ENCODE assay signal across 8 mouse cellular contexts in genomic region chr11:61175778-61176177, GRCm38 (mm10). TPM values are rescaled to one million over a fixed set of nuclear protein-coding genes. Genes with fewer than 3 reads are reported as not detected.
DNase-seq lines count a peak whose midpoint lies in the region; ATAC-seq and TF ChIP-seq lines count a peak whose summit lies in the region.

No protein-coding gene starts in this region.

- peak overlapping the region; percentile 59 for H3K4me2 ChIP-seq in kidney, embryonic 15.5 days
- peak overlapping the region; percentile 48 for H3K4me2 ChIP-seq in embryonic facial prominence, embryonic 14.5 days (ENCODE audit: low read depth, low read length)
- H3K4me2 ChIP-seq in intestine, embryonic 15.5 days (replicated peaks) = peak overlapping the region; percentile 54
- H3K4me2 ChIP-seq in midbrain, postnatal 0 days (ENCODE audit: low read depth, low read length, poor library complexity, severe bottlenecking) = peak overlapping the region; percentile 26

- H3K36me3 ChIP-seq in kidney, embryonic 15.5 days = 0 out of 2 replicates have a peak, but pooled peaks cover 4% of the 10 kb centered on the region
- H3K36me3 ChIP-seq in embryonic facial prominence, embryonic 14.5 days (ENCODE audit: control insufficient read depth, insufficient read depth, low read length) = no peaks in the 10 kb centered on the region
- no peaks in the 10 kb centered on the region for H3K36me3 ChIP-seq in intestine, embryonic 15.5 days
- H3K36me3 ChIP-seq in midbrain, postnatal 0 days (ENCODE audit: insufficient read depth, low read length) = no peaks in the 10 kb centered on the region

- no peak for TF ChIP-seq CTCF in midbrain, postnatal 0 days (IDR thresholded peaks at IDR 0.05)

- H3K4me3 ChIP-seq in kidney, embryonic 15.5 days (replicated peaks) = peak overlapping the region; percentile 68
- H3K4me3 ChIP-seq in embryonic facial prominence, embryonic 14.5 days (ENCODE audit: low read depth, low read length) = peak overlapping the region; percentile 30
- no peak overlapping the region for H3K4me3 ChIP-seq in intestine, embryonic 15.5 days (replicated peaks)
- no peak overlapping the region for H3K4me3 ChIP-seq in midbrain, postnatal 0 days (ENCODE audit: low read depth, low read length)

- no peaks in the 10 kb centered on the region for H3K27me3 ChIP-seq in kidney, embryonic 15.5 days
- H3K27me3 ChIP-seq in embryonic facial prominence, embryonic 14.5 days (replicated peaks; ENCODE audit: control insufficient read depth, insufficient read depth, low read length) = no peaks in the 10 kb centered on the region
- H3K27me3 ChIP-seq in intestine, embryonic 15.5 days (replicated peaks) = no peaks in the 10 kb centered on the region
- no peaks in the 10 kb centered on the region for H3K27me3 ChIP-seq in midbrain, postnatal 0 days (ENCODE audit: insufficient read depth, low read length)

- no peak for DNase-seq in kidney, postnatal 25 days
- no peak for DNase-seq in embryonic facial prominence, embryonic 14.5 days (ENCODE audit: low spot score)
- DNase-seq in midbrain, postnatal 0 days (ENCODE audit: low spot score) = peak; percentile 35
- DNase-seq in right cerebral cortex, postnatal 4 days = no peak
- no peak for DNase-seq in urinary bladder, postnatal 10 days (ENCODE audit: low spot score)

- 77% methylated on average over 5 of the region's 5 CpGs for WGBS in kidney, embryonic 15.5 days
- WGBS in embryonic facial prominence, embryonic 14.5 days = 68% methylated on average over 5 of the region's 5 CpGs
- WGBS in intestine, embryonic 15.5 days = 74% methylated on average over 5 of the region's 5 CpGs
- WGBS in midbrain, postnatal 0 days = 63% methylated on average over 5 of the region's 5 CpGs

- H3K27ac ChIP-seq in kidney, embryonic 15.5 days = no peak overlapping the region
- H3K27ac ChIP-seq in embryonic facial prominence, embryonic 14.5 days (replicated peaks; ENCODE audit: low read depth, low read length) = peak overlapping the region; percentile 71
- H3K27ac ChIP-seq in intestine, embryonic 15.5 days = no peak overlapping the region
- peak overlapping the region; percentile 77 for H3K27ac ChIP-seq in midbrain, postnatal 0 days (ENCODE audit: low read depth, low read length)

- peaks cover 21% of the 10 kb centered on the region for H3K4me1 ChIP-seq in kidney, embryonic 15.5 days
- peaks cover 11% of the 10 kb centered on the region; the same call in 1 of the 2 replicates for H3K4me1 ChIP-seq in embryonic facial prominence, embryonic 14.5 days (ENCODE audit: control insufficient read depth, insufficient read depth, low read length)
- H3K4me1 ChIP-seq in intestine, embryonic 15.5 days (replicated peaks) = peaks cover 6% of the 10 kb centered on the region; the same call in 1 of the 2 replicates
- peaks cover 16% of the 10 kb centered on the region; the same call in 1 of the 2 replicates for H3K4me1 ChIP-seq in midbrain, postnatal 0 days (ENCODE audit: insufficient read depth, low read length)

- no peaks in the 10 kb centered on the region for H3K9me3 ChIP-seq in kidney, embryonic 15.5 days (replicated peaks)
- no peaks in the 10 kb centered on the region for H3K9me3 ChIP-seq in embryonic facial prominence, embryonic 14.5 days (ENCODE audit: control insufficient read depth, low read length)
- H3K9me3 ChIP-seq in intestine, embryonic 15.5 days = no peaks in the 10 kb centered on the region
- H3K9me3 ChIP-seq in midbrain, postnatal 0 days (ENCODE audit: low read length) = no peaks in the 10 kb centered on the region

- H3K9ac ChIP-seq in kidney, embryonic 15.5 days = no peak overlapping the region
- no peak overlapping the region for H3K9ac ChIP-seq in embryonic facial prominence, embryonic 14.5 days (ENCODE audit: low read depth, low read length)
- H3K9ac ChIP-seq in intestine, embryonic 15.5 days = no peak overlapping the region
- H3K9ac ChIP-seq in midbrain, postnatal 0 days (replicated peaks; ENCODE audit: low read length, poor library complexity, severe bottlenecking) = no peak overlapping the region

- no peak for ATAC-seq in kidney, embryonic 15.5 days (replicated peaks; ENCODE audit: low FRiP score)
- ATAC-seq in embryonic facial prominence, embryonic 14.5 days (ENCODE audit: low read depth) = no peak
- ATAC-seq in intestine, embryonic 15.5 days = no peak
- no peak for ATAC-seq in midbrain, postnatal 0 days (ENCODE audit: low FRiP score)
- no peak for ATAC-seq in granulocyte monocyte progenitor cell, adult 5-6 weeks (replicated peaks; ENCODE audit: poor library complexity, severe bottlenecking)

RNA-seq across cellular contexts. Expression of gene Usp22, which starts 0.9 kb away (rescaled TPM):
- polyA plus RNA-seq in kidney, embryonic 15.5 days (2015; fragmentation: Nextera tagmentation; extraction: Ambion mirVana) = 128 and 133 TPM in 2 replicates
- polyA plus RNA-seq in embryonic facial prominence, embryonic 14.5 days (2014; fragmentation: Nextera tagmentation; extraction: Ambion mirVana) = 149 and 174 TPM in 2 replicates
- 89.0 and 98.6 TPM in 2 replicates for polyA plus RNA-seq in intestine, embryonic 15.5 days (2015; fragmentation: Nextera tagmentation; extraction: Ambion mirVana)
- 637 and 644 TPM in 2 replicates for total RNA-seq in midbrain, postnatal 0 days (2014; rRNA removed)
- polyA plus RNA-seq in midbrain, postnatal 0 days (2015; fragmentation: Nextera tagmentation; extraction: Ambion mirVana) = 340 and 355 TPM in 2 replicates
- 23.3 and 34.2 TPM in 2 replicates for total RNA-seq in granulocyte monocyte progenitor cell, adult 5-6 weeks (2014; fragmentation: Nextera tagmentation)
- total RNA-seq in granulocyte monocyte progenitor cell, adult 5-6 weeks (2017) = 52.4 and 63.5 TPM in 2 replicates

RNA-seq across cellular contexts. Expression of gene Aldh3a1, which starts 31.6 kb away (rescaled TPM):
- 0.09 TPM in 1 of 2 replicates, not detected in the other for polyA plus RNA-seq in kidney, embryonic 15.5 days (2015; fragmentation: Nextera tagmentation; extraction: Ambion mirVana)
- 1.7 and 2.5 TPM in 2 replicates for polyA plus RNA-seq in embryonic facial prominence, embryonic 14.5 days (2014; fragmentation: Nextera tagmentation; extraction: Ambion mirVana)
- polyA plus RNA-seq in intestine, embryonic 15.5 days (2015; fragmentation: Nextera tagmentation; extraction: Ambion mirVana) = not detected in 2 replicates
- total RNA-seq in midbrain, postnatal 0 days (2014; rRNA removed) = 0.11 and 1.3 TPM in 2 replicates
- 0.83 and 0.91 TPM in 2 replicates for polyA plus RNA-seq in midbrain, postnatal 0 days (2015; fragmentation: Nextera tagmentation; extraction: Ambion mirVana)
- total RNA-seq in granulocyte monocyte progenitor cell, adult 5-6 weeks (2014; fragmentation: Nextera tagmentation) = not detected in 2 replicates
- total RNA-seq in granulocyte monocyte progenitor cell, adult 5-6 weeks (2017) = not detected in 2 replicates

RNA-seq across cellular contexts. Expression of gene Tnfrsf13b, which starts 49.2 kb away (rescaled TPM):
- polyA plus RNA-seq in kidney, embryonic 15.5 days (2015; fragmentation: Nextera tagmentation; extraction: Ambion mirVana) = 1.4 and 1.6 TPM in 2 replicates
- 2.9 and 3.0 TPM in 2 replicates for polyA plus RNA-seq in embryonic facial prominence, embryonic 14.5 days (2014; fragmentation: Nextera tagmentation; extraction: Ambion mirVana)
- 2.7 and 2.8 TPM in 2 replicates for polyA plus RNA-seq in intestine, embryonic 15.5 days (2015; fragmentation: Nextera tagmentation; extraction: Ambion mirVana)
- 1.6 and 2.2 TPM in 2 replicates for total RNA-seq in midbrain, postnatal 0 days (2014; rRNA removed)
- 1.4 TPM in 2 replicates for polyA plus RNA-seq in midbrain, postnatal 0 days (2015; fragmentation: Nextera tagmentation; extraction: Ambion mirVana)
- 31.7 and 41.3 TPM in 2 replicates for total RNA-seq in granulocyte monocyte progenitor cell, adult 5-6 weeks (2014; fragmentation: Nextera tagmentation)
- 55.8 and 121 TPM in 2 replicates for total RNA-seq in granulocyte monocyte progenitor cell, adult 5-6 weeks (2017)

Comparison
In these comparisons a context has a peak if more than half of its experiments do, and no peak if none do; other contexts are left out.
1. H3K27ac ChIP-seq: peak in embryonic facial prominence, embryonic 14.5 days (single experiment) and midbrain, postnatal 0 days (single experiment); none in kidney, embryonic 15.5 days (single experiment) and intestine, embryonic 15.5 days (single experiment).
2. H3K4me3 ChIP-seq: peak in kidney, embryonic 15.5 days (single experiment) and embryonic facial prominence, embryonic 14.5 days (single experiment); none in intestine, embryonic 15.5 days (single experiment) and midbrain, postnatal 0 days (single experiment).
3. Peak in every context shown above with its lines, with median percentiles within 50 percentile points of each other: H3K4me2 ChIP-seq.